Mouse (Mus musculus): ENCODE results near the gene Ang4. TPM values are rescaled to one million over a fixed set of nuclear protein-coding genes. Genes with fewer than 3 reads are reported as not detected.

The Ang4 gene
- total RNA-seq (2023): not detected

DNA sequence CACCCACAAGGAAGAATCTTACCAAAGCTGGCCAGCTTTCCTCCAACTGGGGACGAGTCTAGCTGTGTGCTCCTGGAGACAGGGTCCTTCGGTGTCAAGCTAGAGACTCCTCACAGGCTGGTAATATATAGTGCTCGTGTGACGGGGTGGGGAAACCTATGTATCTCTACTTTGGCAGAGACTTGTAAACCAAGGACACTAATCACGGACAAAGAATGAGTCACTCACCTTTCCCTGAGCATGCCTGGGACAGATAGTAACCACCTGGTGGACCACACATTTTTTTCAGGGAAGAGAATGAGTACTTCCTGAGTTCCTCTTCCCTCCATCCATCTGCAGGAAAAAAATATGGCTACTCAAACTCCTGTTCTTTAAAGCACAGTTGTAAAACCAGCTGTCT, at the start of gene Ang4:
Gene Ang4 (minus strand): TSS at position 101 of the 400 bp plus-strand sequence.

DNA sequence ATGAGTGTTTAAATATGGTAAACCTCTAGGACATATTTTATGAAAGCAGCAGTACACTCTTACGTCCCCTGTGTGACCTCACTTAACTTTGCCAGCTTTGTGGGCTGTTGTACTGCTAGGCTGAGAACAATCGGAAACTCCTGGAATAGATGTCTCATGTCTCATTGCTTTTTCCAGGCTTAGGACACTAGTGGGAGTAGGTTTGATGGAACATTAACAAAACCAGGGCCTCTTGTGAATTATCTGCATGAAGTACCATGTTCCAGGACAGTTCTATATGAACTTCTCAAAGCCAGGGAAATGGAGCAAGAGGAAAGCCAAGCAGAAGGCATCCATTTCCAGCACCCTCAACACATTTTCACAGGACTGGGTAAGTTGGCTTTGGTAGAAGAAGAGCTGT, 26.4 kb upstream of the Ang4 start, which contains the start of gene AY358078:
Gene AY358078 (plus strand): TSS at position 301 of the 400 bp plus-strand sequence.

GRCm38 (mm10) chr14:51717083-51717482, 56.3 kb downstream of the Ang4 start, which contains the start of gene Gm5800:
Gene Gm5800, minus strand, starts transcription at chr14:51717183.

Other genes starting within 250 kb of the Ang4 start
- gene Gm5622, start 220.8 kb downstream of the Ang4 start, total RNA-seq (2023): not detected
- gene Gm17175, start 199.5 kb downstream of the Ang4 start, total RNA-seq (2023): not detected
- gene Gm17174, start 181.5 kb downstream of the Ang4 start, total RNA-seq (2023): not detected
- not detected for gene Gm17078, start 162.3 kb downstream of the Ang4 start, total RNA-seq (2023)
- gene Gm4181, start 137.9 kb downstream of the Ang4 start, total RNA-seq (2023): not detected
- gene Gm17079, start 78.1 kb downstream of the Ang4 start, total RNA-seq (2023): not detected
- gene Gm5800, start 56.4 kb downstream of the Ang4 start, total RNA-seq (2023): not detected
- not detected for gene AY358078, start 26.5 kb upstream of the Ang4 start, total RNA-seq (2023)
- gene Ear6, start 80.1 kb upstream of the Ang4 start, total RNA-seq (2023): not detected
- gene Mettl17, start 111.3 kb upstream of the Ang4 start, total RNA-seq (2023): 51.4 TPM
- 0.67 TPM for gene Slc39a2, start 119.3 kb upstream of the Ang4 start, total RNA-seq (2023)
- 12.7 TPM for gene Ndrg2, start 140.6 kb upstream of the Ang4 start, total RNA-seq (2023)
- gene Tppp2, start 144.8 kb upstream of the Ang4 start, total RNA-seq (2023): not detected
- gene Rnase13, start 149.2 kb upstream of the Ang4 start, total RNA-seq (2023): not detected
- gene Arhgef40, start 211.1 kb upstream of the Ang4 start, total RNA-seq (2023): 0.70 TPM
- not detected for gene Tmem253, start 242.1 kb upstream of the Ang4 start, total RNA-seq (2023)
- gene Zfp219, start 247.1 kb upstream of the Ang4 start, total RNA-seq (2023): 12.9 TPM

Measured in CD4-positive naive resting alpha-beta T cell, adult 76 days (primary cell).